Mouse (Mus musculus) embryonic facial prominence, embryonic 10.5 days (tissue): Measurements from ENCODE around the gene Scn8a. TPM values are rescaled to one million over a fixed set of nuclear protein-coding genes. Genes with fewer than 3 reads are reported as not detected.
A peak's percentile ranks its signal among the peaks of the same experiment; 100 is the strongest.

ENCODE experiments used
- DNase-seq: peaks from one replicate; pipeline ENCODE4 v3.0.0-alpha.2; 2017; ENCODE audit warnings: low spot score
- H3K27ac ChIP-seq: fragments of 300-500 bp; sonication (generic); replicated peaks from 2 replicates; pipeline ENCODE4 v1.5.1; 2016; ENCODE audit warnings: mild to moderate bottlenecking
- H3K27me3 ChIP-seq: fragments of 300-500 bp; sonication (generic); replicated peaks from 2 replicates; pipeline ENCODE4 v1.6.1; 2016; ENCODE audit warnings: low read depth, mild to moderate bottlenecking; ENCODE audit not compliant: poor library complexity, severe bottlenecking
- H3K36me3 ChIP-seq: fragments of 300-500 bp; sonication (generic); replicated peaks from 2 replicates; pipeline ENCODE4 v1.6.1; 2016; ENCODE audit warnings: mild to moderate bottlenecking, moderate library complexity
- H3K4me1 ChIP-seq: fragments of 300-500 bp; sonication (generic); 2 replicates; pipeline ENCODE4 v1.6.1; 2016
- H3K4me3 ChIP-seq: fragments of 300-500 bp; sonication (generic); 2 replicates; pipeline ENCODE4 v1.5.1; 2016; ENCODE audit warnings: mild to moderate bottlenecking, moderate library complexity
- H3K9me3 ChIP-seq: fragments of 300-500 bp; sonication (generic); 2 replicates; pipeline ENCODE4 v1.6.1; 2016; ENCODE audit warnings: mild to moderate bottlenecking
- WGBS: fragments of 180-500 bp; shearing (Covaris S2); methylation state at CpG from one replicate; pipeline ENCODE4 v1.1.7; 2016; 5-methylcytosine and 5-hydroxymethylcytosine counted together
- polyA plus RNA-seq: library from polyadenylated mRNA; unstranded; fragments of >200 nt; fragmentation: Nextera tagmentation; extraction: Ambion mirVana; gene quantifications from 2 replicates; pipeline ENCODE4 v1.2.1, GENCODE M21; 2016

The Scn8a gene
- polyA plus RNA-seq, 1 experiment from 2014 or later, result 7.3 TPM

DNA sequence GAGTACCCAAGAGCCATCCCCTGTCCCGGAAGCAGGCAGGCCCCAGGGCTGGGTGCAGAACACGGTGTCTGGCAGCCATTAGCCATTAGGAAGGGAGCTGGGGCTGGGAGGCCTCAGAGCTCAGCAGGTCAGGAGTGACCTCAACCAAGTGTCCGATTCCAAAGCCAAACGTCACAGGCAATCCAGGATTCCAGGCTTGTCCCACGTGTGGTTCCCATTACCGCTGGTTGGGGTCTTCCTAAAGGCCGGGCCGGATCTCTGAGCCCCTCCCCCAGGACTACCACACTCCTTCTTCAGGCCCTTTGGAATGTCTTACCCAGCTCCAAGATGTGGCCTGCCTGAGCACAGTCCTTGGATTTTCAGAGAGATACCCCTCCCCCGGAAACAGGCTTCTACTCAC lies 225.3 kb downstream of the Scn8a start:
- H3K27me3 ChIP-seq, result peaks cover 34% of the 10 kb centered on the region
- 25% methylated on average over 9 of the region's 9 CpGs for WGBS
- H3K36me3 ChIP-seq, result no peaks in the 10 kb centered on the region
- no peaks in the 10 kb centered on the region for H3K9me3 ChIP-seq
- peaks cover 82% of the 10 kb centered on the region for H3K4me1 ChIP-seq
- H3K4me3 ChIP-seq, result peak overlapping the region; percentile 25; the same call in 1 of the 2 replicates
- peak overlapping the region; percentile 90 for H3K27ac ChIP-seq
- peak; percentile 90 for DNase-seq

DNA sequence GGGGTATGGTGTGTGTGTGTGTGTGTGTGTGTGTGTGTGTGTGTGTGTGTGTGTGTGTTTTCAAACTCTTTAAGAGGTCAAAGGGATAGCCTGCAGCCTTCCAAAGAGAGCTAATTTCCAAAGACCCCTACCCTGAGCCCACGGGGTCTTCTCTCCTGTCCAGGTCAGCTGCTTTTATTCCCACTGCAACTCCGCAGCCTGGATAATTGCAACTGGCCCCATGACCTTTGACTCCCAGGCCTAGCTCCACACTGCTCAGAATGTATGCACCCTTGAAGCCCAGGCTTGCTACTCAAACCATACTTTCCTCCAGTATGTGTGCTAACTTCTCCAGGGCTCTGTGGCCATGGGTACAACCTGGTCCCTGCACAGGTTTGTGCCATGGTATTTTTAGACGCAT lies 225.7 kb downstream of the Scn8a start:
- 35% methylated on average over 3 of the region's 3 CpGs for WGBS
- DNase-seq, result peak; percentile 68
- Histone ChIP-seq H3K27ac (peak overlapping the region; percentile 90), H3K4me1 (peaks cover 80% of the 10 kb centered on the region), H3K9me3 (no peaks in the 10 kb centered on the region), H3K27me3 (peaks cover 34% of the 10 kb centered on the region), H3K36me3 (no peaks in the 10 kb centered on the region), H3K4me3 (peak overlapping the region; percentile 25; the same call in 1 of the 2 replicates)

Other genes starting within 250 kb of the Scn8a start
- 4.9 and 7.3 TPM in 2 replicates for gene Smagp, start 232.9 kb upstream of the Scn8a start, polyA plus RNA-seq
- 2.1 and 4.0 TPM in 2 replicates for gene Bin2, start 200.3 kb upstream of the Scn8a start, polyA plus RNA-seq
- 1.7 and 2.2 TPM in 2 replicates for gene Cela1, start 181.9 kb upstream of the Scn8a start, polyA plus RNA-seq
- 0.05 and 0.16 TPM in 2 replicates for gene Galnt6, start 140.5 kb upstream of the Scn8a start, polyA plus RNA-seq
- gene Slc4a8, start 108.1 kb upstream of the Scn8a start, polyA plus RNA-seq, result 9.0 and 10.2 TPM in 2 replicates
- gene Gm47841, start 177.5 kb downstream of the Scn8a start, polyA plus RNA-seq, result not detected in 2 replicates
- gene Fignl2, start 208.7 kb downstream of the Scn8a start, polyA plus RNA-seq, result 1.2 and 1.7 TPM in 2 replicates
- gene Ankrd33, start 245.9 kb downstream of the Scn8a start, polyA plus RNA-seq, result 0.10 TPM in 1 of 2 replicates, not detected in the other